Mouse (Mus musculus): Measurements from ENCODE around the gene Gm37240. TPM values are rescaled to one million over a fixed set of nuclear protein-coding genes. Genes with fewer than 3 reads are reported as not detected.

Gm37240 gene
- total RNA-seq, 2 experiments from 2014 or later, result 0.27 to 1.1 TPM

DNA sequence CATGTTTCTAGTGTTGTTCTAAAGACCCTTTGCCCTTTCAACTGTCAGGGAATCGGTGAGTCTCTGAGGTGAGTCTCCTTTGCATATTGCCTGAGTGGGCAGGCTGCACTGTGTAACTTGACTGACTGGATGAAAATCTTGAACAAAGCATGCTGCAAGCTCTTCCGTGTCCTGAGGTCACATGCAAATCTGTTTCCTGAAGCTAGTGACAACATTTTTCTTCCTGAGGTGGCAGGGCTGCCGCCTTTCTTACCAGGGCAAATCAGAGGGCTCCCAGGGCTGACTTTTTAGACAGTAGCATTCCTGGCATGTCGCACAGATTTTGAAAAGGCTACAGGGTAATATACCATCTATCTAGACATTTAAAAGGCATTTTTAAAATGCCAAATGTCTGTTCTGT, 451.9 kb downstream of the Gm37240 start:
- Histone ChIP-seq H3K4me3 (no peak overlapping the region), H3K27ac (no peak overlapping the region)
- DNase-seq (ENCODE audit: extremely low spot score in 1 of 2, low spot score in 2 of 2), result no peak
- intact Hi-C loops (cut with DNase I), result no loop called here
- TF ChIP-seq CTCF (IDR thresholded peaks at IDR 0.05), result no peak

DNA sequence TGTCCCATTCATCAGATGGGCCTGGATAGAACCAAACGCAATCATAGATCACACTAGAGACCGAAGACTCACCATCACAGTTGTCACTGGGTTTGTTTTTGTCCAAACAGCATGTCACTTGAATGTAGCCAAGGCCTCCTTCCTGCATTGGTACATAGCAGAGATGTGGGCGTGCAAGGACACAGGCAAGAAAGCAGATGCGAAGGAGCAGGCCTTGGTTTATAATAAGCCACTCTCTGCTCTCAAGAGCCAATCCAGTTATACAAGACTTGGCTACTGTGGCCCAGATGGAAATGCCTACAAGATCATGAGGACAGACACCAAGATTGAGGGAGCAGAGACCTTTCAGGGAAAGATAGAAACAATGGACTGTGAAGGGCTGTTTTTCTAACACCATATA, 456.1 kb downstream of the Gm37240 start:
- peak overlapping the region; percentile 47; the same call in 1 of the 2 replicates for H3K27ac ChIP-seq
- H3K4me3 ChIP-seq, result no peak overlapping the region
- intact Hi-C loops (cut with DNase I), result no loop called here
- no peak for TF ChIP-seq CTCF (IDR thresholded peaks at IDR 0.05)
- DNase-seq (ENCODE audit: extremely low spot score in 1 of 2, low spot score in 2 of 2), result no peak

DNA sequence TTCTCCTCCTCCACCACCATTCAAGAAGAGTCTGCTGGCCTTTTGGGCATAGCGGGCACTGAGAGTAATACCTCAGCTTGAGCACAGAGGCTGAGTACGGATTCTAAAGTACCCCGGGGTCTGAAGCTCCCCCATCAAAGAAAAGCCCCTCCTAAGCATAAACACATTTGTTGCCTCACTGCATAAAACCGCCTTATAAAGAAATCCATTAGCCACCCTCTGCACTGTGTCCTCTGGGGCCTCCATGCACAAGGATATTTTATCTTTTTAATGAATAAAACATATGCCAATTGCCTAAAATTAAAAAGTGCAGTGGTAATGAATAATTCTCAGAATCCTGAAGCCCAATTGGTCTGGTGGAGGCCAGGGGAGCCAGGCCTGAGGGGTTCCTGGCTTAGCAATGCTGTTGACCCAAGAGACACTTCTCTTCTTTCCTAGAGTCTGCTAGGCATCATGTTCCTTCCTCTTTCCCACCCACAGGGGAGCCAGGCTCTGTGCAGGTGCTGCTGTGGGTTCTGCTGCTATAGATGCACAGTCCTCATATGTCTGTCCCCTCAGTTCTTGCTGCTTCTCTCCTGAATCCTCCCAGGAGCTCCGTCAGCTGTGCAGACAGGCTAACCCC, 463.8 kb downstream of the Gm37240 start:
- H3K27ac ChIP-seq, result peak overlapping the region; percentile 36; the same call in 1 of the 2 replicates
- no peak for DNase-seq (ENCODE audit: extremely low spot score in 1 of 2, low spot score in 2 of 2)
- H3K4me3 ChIP-seq, result no peak overlapping the region
- TF ChIP-seq CTCF (IDR thresholded peaks at IDR 0.05), result no peak
- intact Hi-C loops (cut with DNase I), result no loop called here

DNA sequence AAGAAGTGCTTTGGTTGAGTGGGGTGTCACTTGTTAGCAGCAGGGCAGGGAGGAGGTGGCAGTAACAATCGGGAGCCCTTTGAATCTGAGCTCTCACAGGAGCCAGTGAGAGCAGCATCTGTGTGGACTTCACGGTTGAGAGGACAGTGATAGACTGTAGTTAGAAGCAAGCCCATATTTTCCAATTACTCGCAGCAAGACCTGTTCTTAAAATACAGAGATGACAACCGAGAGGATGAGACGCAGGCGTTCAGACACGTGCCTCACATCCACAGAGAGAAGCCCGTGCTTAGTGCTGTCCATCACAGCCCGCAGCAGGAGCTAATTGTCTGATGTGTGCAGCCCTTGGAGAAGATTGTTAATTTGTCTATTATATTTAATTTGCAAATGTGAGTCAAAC, 465.9 kb downstream of the Gm37240 start:
- TF ChIP-seq CTCF (IDR thresholded peaks at IDR 0.05), result no peak
- peak in 1 of 2 experiments; percentile 25 for DNase-seq (ENCODE audit: extremely low spot score in 1 of 2, low spot score in 2 of 2)
- peak overlapping the region; percentile 18 for H3K27ac ChIP-seq
- H3K4me3 ChIP-seq, result no peak overlapping the region
- intact Hi-C loops (cut with DNase I), result no loop called here

DNA sequence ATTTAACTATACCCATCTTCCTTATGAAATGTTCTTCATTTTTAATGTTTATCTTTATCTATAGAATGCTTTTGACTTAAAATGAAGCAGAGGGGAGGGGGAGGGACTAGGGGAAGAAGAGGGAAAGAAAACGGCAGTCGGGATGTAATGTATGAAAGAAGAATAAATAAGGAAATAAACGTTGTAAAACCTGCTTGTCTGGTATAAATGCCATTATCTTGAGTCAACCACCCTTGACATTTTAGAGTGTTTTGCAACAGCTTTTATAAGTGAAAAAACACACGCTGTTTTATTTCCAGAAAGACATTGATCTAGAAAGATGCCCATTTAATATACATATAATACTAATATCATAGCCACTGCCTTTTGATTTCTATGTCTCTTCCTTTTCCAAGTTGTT, 469.7 kb downstream of the Gm37240 start:
- Histone ChIP-seq H3K4me3 (no peak overlapping the region), H3K27ac (no peak overlapping the region)
- intact Hi-C loops (cut with DNase I), result no loop called here
- TF ChIP-seq CTCF (IDR thresholded peaks at IDR 0.05), result no peak
- DNase-seq (ENCODE audit: extremely low spot score in 1 of 2, low spot score in 2 of 2), result no peak

DNA sequence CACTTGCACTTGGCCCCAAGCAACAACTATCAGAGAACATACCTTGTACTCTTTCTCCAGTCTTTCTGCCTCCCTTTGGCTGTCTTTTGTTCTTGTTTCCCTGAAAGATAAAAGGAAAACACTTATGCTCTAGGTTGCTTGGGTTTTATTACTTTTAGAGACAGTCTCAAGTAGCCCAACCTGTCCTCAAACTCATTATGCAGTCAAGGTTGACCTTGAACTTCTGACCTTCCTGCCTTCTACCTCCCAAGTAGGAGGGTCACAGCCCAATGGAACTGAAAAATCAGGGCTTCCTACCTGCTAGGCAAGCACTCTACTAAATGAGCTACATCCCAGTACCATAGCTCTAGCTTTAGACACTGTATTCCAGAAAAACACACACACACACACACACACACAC, 488.5 kb downstream of the Gm37240 start:
- intact Hi-C loops (cut with DNase I), result loop anchor here (10.0 kb wide), 1 partner anchor 526 kb away; no protein-coding TSS in a partner anchor
- no peak overlapping the region for H3K27ac ChIP-seq
- H3K4me3 ChIP-seq, result no peak overlapping the region
- no peak for TF ChIP-seq CTCF (IDR thresholded peaks at IDR 0.05)
- DNase-seq (ENCODE audit: extremely low spot score in 1 of 2, low spot score in 2 of 2), result no peak

DNA sequence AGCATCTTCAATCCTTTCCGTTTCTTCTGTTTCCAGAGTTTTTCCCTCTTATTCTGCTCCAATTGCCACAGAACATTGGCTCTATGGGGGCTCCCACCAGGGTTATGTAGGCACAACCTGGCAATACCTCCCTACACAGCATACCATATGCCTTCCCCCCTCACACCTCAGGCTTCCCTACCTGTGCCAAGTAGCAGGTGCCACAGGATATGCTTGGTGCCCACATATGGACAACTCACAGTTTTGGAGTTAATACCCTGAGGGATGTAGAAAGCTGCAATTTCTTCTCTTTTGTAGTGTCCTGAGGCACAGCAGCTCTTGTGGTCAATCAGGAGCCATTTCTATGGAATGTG, 488.9 kb downstream of the Gm37240 start:
- no peak for TF ChIP-seq CTCF (IDR thresholded peaks at IDR 0.05)
- Histone ChIP-seq H3K4me3 (no peak overlapping the region), H3K27ac (no peak overlapping the region)
- DNase-seq (ENCODE audit: extremely low spot score in 1 of 2, low spot score in 2 of 2), result no peak
- intact Hi-C loops (cut with DNase I), result loop anchor here (10.0 kb wide), 1 partner anchor 526 kb away; no protein-coding TSS in a partner anchor

DNA sequence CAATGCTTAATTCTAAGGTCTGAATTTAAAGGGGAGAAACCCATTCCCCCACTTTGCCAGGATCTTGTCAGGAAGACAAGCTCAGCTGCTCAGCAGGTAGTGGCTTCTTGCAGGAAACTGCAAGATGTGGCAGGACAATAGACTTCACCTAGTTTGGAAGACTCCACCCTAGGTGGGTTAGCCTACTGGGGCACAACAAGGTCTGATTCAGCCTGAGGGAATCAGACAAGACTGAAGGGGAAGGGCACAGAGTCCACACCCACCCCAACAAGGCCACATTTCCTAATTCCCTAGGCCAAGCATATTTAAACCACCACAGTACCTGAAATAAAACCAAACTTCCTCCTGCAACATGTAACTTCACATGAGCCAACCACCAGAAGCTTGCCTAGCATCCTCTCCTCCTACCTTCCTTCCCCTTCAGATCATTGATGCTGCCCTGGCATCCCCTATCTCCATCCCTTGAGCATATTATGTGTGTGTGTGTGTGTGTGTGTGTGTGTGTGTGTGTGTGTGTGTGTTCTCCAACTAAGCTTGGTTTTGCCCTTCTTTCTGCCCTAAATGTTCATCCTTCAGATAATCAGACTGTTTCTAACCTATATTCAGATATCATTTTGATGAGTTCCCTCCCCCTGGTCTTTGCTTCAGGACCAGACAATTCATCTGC, 489.4 kb downstream of the Gm37240 start:
- Histone ChIP-seq H3K4me3 (no peak overlapping the region), H3K27ac (no peak overlapping the region)
- TF ChIP-seq CTCF (IDR thresholded peaks at IDR 0.05), result no peak
- DNase-seq (ENCODE audit: extremely low spot score in 1 of 2, low spot score in 2 of 2), result no peak
- intact Hi-C loops (cut with DNase I), result loop anchor here (10.0 kb wide), 1 partner anchor 527 kb away; no protein-coding TSS in a partner anchor

DNA sequence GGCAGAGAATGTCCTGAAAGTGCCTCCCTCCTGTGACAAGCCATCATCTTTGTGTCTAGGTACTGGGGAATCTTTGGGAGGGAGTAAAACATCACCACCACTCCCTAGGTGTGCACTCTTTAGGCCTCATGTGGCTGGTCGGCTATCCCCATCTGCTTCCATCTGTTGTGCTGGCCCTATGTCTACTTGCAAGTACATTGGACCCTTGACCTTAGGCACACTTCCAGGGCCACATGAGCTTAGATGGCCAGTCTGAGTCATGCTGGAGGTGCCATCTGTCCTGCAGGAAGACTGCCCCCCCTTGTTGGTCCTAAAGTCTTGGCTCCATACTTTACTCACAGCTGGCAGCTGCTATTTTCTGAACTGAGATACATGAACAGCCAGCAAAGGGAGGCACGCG, 493.9 kb downstream of the Gm37240 start:
- intact Hi-C loops (cut with DNase I), result loop anchor here (5.0 to 10.0 kb wide), 2 partner anchors 129 to 531 kb away; no protein-coding TSS in a partner anchor
- no peak for DNase-seq (ENCODE audit: extremely low spot score in 1 of 2, low spot score in 2 of 2)
- Histone ChIP-seq H3K27ac (peak overlapping the region; percentile 85), H3K4me3 (no peak overlapping the region)
- no peak for TF ChIP-seq CTCF (IDR thresholded peaks at IDR 0.05)

DNA sequence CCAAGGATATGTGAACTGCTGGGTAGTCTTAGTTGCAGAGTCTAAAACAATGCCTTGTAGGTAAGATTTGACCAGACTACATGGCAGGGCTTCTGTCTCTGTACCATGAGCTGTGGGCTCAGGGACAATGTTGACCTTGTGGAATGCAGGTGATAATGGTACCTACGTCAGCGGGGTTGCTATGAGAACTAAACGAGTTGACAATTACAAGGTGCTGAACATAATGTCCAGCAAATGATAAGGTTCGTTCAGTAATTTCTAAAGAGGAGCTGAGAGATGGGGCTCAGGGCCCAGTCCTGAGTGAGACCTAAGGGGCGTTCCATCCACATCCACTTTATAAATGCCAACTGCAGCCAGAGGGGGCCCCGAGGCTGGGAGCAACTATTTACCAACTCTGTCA, 495.6 kb downstream of the Gm37240 start:
- Histone ChIP-seq H3K4me3 (no peak overlapping the region), H3K27ac (peak overlapping the region; percentile 85)
- no peak for DNase-seq (ENCODE audit: extremely low spot score in 1 of 2, low spot score in 2 of 2)
- intact Hi-C loops (cut with DNase I), result loop anchor here (1.0 to 10.0 kb wide), 4 partner anchors 50 to 533 kb away; no protein-coding TSS in a partner anchor
- TF ChIP-seq CTCF (IDR thresholded peaks at IDR 0.05), result no peak; the same call in 1 of the 2 replicates

DNA sequence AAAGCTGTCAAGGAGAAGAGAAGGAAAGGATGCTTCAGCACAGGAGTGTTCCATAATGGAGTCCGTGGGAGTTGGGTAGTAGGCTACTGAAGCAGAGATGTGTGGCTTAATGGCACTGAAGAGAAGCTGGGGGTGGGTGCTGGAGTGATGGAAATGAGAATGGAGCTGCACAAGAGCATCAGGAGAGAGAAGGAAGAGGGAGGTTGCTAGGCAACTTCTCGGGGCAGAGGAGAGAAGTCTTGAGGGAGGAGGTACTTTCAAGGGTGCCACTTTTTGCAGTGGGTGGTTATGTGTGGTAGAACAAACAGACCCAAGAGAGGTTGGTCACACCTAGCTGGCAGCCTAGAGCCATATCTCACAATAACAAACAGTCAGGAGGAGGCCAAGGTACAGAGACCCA, 496.2 kb downstream of the Gm37240 start:
- no peak for TF ChIP-seq CTCF (IDR thresholded peaks at IDR 0.05)
- DNase-seq (ENCODE audit: extremely low spot score in 1 of 2, low spot score in 2 of 2), result peak; percentile 53 to 71
- H3K27ac ChIP-seq, result peak overlapping the region; percentile 85
- intact Hi-C loops (cut with DNase I), result loop anchor here (1.0 to 10.0 kb wide), 4 partner anchors 50 to 534 kb away; no protein-coding TSS in a partner anchor
- H3K4me3 ChIP-seq, result no peak overlapping the region

DNA sequence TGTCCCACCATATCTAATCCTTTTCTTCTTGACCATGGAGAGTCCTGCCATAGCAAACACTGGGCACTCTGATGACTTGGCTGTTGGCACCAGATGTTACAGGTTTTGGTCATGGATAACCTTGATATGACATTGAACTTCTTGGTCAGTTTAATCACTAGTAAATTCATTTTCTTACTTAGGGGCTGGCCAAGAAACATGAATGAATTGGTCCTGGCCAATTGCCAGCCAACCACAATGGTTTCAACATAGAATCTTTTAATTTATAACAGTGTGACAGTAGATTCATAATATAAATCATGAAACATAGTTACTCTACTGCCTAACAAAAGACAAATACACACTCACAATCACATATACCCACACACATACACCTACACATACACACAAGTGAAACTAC, 501.9 kb downstream of the Gm37240 start:
- intact Hi-C loops (cut with DNase I), result no loop called here
- Histone ChIP-seq H3K4me3 (no peak overlapping the region), H3K27ac (no peak overlapping the region)
- TF ChIP-seq CTCF (IDR thresholded peaks at IDR 0.05), result no peak
- no peak for DNase-seq (ENCODE audit: extremely low spot score in 1 of 2, low spot score in 2 of 2)
